Mouse (Mus musculus) c-Kit-positive CD71-positive TER-119-negative erythroid progenitor cells, embryonic 14.5 days (primary cell): Measurements from ENCODE around the gene 1700029P11Rik.

ENCODE experiments used
- DNase-seq: peaks from one replicate; pipeline ENCODE4 v3.0.0-alpha.2; 2013; ENCODE audit warnings: low read depth

The 1700029P11Rik gene

GRCm38 (mm10) chr15:82014745-82015391 is 34.5 kb downstream of the 1700029P11Rik start:
- DNase-seq: no peak

GRCm38 (mm10) chr15:82015392-82016100 is 35.2 kb downstream of the 1700029P11Rik start:
- DNase-seq: peak; percentile 31

GRCm38 (mm10) chr15:82016101-82016808 is 35.9 kb downstream of the 1700029P11Rik start:
- DNase-seq: peak; percentile 97

- no peak for DNase-seq
These were observed 36.5 kb downstream of the 1700029P11Rik start for GRCm38 (mm10) chr15:82016830-82017229.

GRCm38 (mm10) chr15:82017461-82017860 is 37.1 kb downstream of the 1700029P11Rik start:
- DNase-seq: no peak

GRCm38 (mm10) chr15:82019288-82019687 is 38.9 kb downstream of the 1700029P11Rik start:
- no peak for DNase-seq

GRCm38 (mm10) chr15:82022535-82023088 is 42.3 kb downstream of the 1700029P11Rik start:
- no peak for DNase-seq

- no peak for DNase-seq
These were observed 43.8 kb downstream of the 1700029P11Rik start for GRCm38 (mm10) chr15:82023965-82024635.

GRCm38 (mm10) chr15:82027276-82027675 is 46.9 kb downstream of the 1700029P11Rik start:
- DNase-seq: no peak

- DNase-seq: no peak
These were observed 47.4 kb downstream of the 1700029P11Rik start for GRCm38 (mm10) chr15:82027726-82028125.
